Mouse (Mus musculus): ENCODE results near the gene Magi1. TPM values are rescaled to one million over a fixed set of nuclear protein-coding genes. Genes with fewer than 3 reads are reported as not detected.

Gene Magi1
- polyA plus RNA-seq, 1 experiment from 2014 or later, result 17.1 TPM

GRCm38 (mm10) chr6:94200910-94201309, 82.8 kb downstream of the Magi1 start:
- peaks cover 27% of the 10 kb centered on the region for H3K4me1 ChIP-seq (replicated peaks)
- no peak overlapping the region for H3K4me3 ChIP-seq (replicated peaks)
- no peak overlapping the region for H3K9ac ChIP-seq (replicated peaks)
- 62% methylated on average over 3 of the region's 3 CpGs for WGBS
- no peaks in the 10 kb centered on the region for H3K27me3 ChIP-seq
- no peak for ATAC-seq (ENCODE audit: insufficient number of reproducible peaks, insufficient read depth, low FRiP score, low TSS enrichment, low read depth)
- H3K36me3 ChIP-seq, result no peaks in the 10 kb centered on the region
- no peak overlapping the region for H3K4me2 ChIP-seq
- H3K9me3 ChIP-seq, result no peaks in the 10 kb centered on the region
- H3K27ac ChIP-seq, result no peak overlapping the region

- Histone ChIP-seq H3K9ac (replicated peaks) (no peak overlapping the region), H3K27me3 (no peaks in the 10 kb centered on the region), H3K27ac (no peak overlapping the region), H3K4me2 (no peak overlapping the region), H3K4me1 (replicated peaks) (peaks cover 31% of the 10 kb centered on the region), H3K36me3 (no peaks in the 10 kb centered on the region), H3K4me3 (replicated peaks) (no peak overlapping the region), H3K9me3 (no peaks in the 10 kb centered on the region)
- no peak for ATAC-seq (ENCODE audit: insufficient number of reproducible peaks, insufficient read depth, low FRiP score, low TSS enrichment, low read depth)
- WGBS, result 94% methylated on average over 2 of the region's 2 CpGs
Observed at GRCm38 (mm10) chr6:94199696-94200095, 84.0 kb downstream of the Magi1 start.

DNA sequence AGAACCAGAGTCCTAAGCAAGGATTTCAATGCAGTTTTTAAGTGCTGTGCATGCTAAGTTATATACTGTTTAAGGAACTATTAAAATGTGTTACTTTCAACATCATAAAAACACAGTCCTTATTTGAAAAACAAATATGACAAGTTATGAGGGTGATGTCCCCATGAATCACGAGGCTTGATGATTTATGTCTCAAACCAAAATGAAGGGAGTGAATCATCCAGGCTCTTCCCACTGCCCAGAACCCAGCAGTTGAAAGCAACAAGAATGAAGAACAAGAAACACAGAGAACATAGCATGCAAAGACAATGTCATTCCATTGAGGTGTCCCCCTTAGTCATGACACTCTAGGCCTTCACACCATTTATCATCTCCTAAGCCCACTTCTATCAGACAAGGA, 85.9 kb downstream of the Magi1 start:
- no peak overlapping the region for H3K27ac ChIP-seq
- H3K4me1 ChIP-seq (replicated peaks), result peaks cover 13% of the 10 kb centered on the region
- H3K9me3 ChIP-seq, result no peaks in the 10 kb centered on the region
- WGBS, result 75% methylated on average over 1 of the region's 1 CpGs
- no peak overlapping the region for H3K4me2 ChIP-seq
- H3K9ac ChIP-seq (replicated peaks), result no peak overlapping the region
- no peak overlapping the region for H3K4me3 ChIP-seq (replicated peaks)
- H3K36me3 ChIP-seq, result no peaks in the 10 kb centered on the region
- no peaks in the 10 kb centered on the region for H3K27me3 ChIP-seq
- ATAC-seq (ENCODE audit: insufficient number of reproducible peaks, insufficient read depth, low FRiP score, low TSS enrichment, low read depth), result no peak

DNA sequence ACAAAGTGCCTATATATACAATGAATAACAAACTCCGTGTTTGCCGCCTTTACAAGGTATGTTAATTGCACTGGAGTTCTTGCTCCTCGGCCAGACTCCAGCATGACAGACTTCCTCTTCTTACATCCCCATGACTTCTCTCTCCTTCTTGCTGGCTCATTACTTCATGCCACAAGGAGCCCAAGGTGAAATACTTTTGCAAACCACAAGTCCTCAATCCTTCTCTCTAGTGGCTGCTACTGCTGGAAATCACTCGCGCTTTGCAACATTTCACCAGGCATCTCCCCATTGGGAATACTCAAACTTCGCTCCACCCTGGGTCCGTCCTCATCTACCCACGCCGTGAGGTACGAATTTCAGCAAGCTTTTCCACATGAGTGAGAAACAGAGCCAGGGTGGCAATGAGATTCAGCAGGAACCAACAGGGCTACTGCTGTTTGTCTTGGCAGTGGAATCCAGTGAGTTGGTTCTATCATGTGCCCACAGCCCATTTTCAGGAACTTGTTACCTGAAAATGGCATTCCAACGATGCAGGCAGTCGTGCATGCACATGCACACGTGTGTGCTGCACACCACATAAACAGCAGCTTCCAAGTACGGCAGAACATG, 88.3 kb downstream of the Magi1 start:
- Histone ChIP-seq H3K4me2 (no peak overlapping the region), H3K9ac (replicated peaks) (no peak overlapping the region), H3K4me3 (replicated peaks) (no peak overlapping the region), H3K27ac (no peak overlapping the region), H3K27me3 (no peaks in the 10 kb centered on the region), H3K36me3 (no peaks in the 10 kb centered on the region), H3K4me1 (replicated peaks) (peaks cover 18% of the 10 kb centered on the region), H3K9me3 (no peaks in the 10 kb centered on the region)
- 70% methylated on average over 14 of the region's 14 CpGs for WGBS
- ATAC-seq (ENCODE audit: insufficient number of reproducible peaks, insufficient read depth, low FRiP score, low TSS enrichment, low read depth), result no peak

DNA sequence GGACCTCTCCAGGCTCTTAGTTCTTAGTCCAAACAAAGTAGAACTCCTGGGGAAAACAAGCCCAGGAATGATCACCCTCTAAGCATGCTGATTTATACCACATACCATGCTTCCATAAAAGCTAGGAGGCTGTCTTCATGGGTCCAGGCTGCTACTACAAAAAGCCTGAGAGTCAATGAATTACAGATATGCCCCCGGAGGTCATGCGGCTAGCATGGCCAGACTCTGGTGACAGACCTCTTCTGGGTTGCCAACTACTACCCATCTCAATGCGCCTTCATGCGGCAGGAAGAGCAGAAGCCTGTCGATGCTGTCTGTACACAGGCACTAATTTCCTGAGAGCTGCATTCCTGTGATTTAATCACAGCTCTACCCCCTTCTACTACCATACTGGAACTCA, 92.9 kb downstream of the Magi1 start:
- Histone ChIP-seq H3K9me3 (no peaks in the 10 kb centered on the region), H3K27ac (no peak overlapping the region), H3K36me3 (no peaks in the 10 kb centered on the region), H3K4me1 (replicated peaks) (peaks cover 48% of the 10 kb centered on the region), H3K9ac (replicated peaks) (no peak overlapping the region), H3K27me3 (no peaks in the 10 kb centered on the region), H3K4me3 (replicated peaks) (no peak overlapping the region), H3K4me2 (no peak overlapping the region)
- 74% methylated on average over 5 of the region's 5 CpGs for WGBS
- no peak for ATAC-seq (ENCODE audit: insufficient number of reproducible peaks, insufficient read depth, low FRiP score, low TSS enrichment, low read depth)

DNA sequence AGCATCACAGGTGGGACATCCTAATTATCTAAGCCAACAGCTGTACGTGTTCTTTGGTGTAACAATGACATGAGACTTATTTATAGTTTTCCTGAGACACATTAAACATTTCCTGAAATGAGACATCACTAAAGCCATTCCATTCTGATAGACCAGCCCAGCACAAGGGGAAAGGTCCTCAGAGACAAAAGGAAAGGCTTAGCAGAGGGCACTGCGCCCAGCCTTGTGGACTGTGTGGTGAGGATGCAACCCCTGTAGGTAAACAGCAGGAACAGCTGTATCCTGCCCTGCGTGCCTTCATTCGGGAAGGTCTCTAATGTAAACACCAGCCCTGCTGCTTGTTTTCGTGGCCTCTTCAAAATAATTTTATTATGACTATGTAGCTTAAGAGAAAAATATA, 94.3 kb downstream of the Magi1 start:
- WGBS, result 59% methylated on average over 5 of the region's 5 CpGs
- H3K27ac ChIP-seq, result no peak overlapping the region
- H3K4me3 ChIP-seq (replicated peaks), result no peak overlapping the region
- peaks cover 41% of the 10 kb centered on the region for H3K4me1 ChIP-seq (replicated peaks)
- no peaks in the 10 kb centered on the region for H3K9me3 ChIP-seq
- H3K9ac ChIP-seq (replicated peaks), result no peak overlapping the region
- H3K27me3 ChIP-seq, result no peaks in the 10 kb centered on the region
- H3K36me3 ChIP-seq, result no peaks in the 10 kb centered on the region
- no peak overlapping the region for H3K4me2 ChIP-seq
- ATAC-seq (ENCODE audit: insufficient number of reproducible peaks, insufficient read depth, low FRiP score, low TSS enrichment, low read depth), result no peak

- Histone ChIP-seq H3K9me3 (no peaks in the 10 kb centered on the region), H3K36me3 (no peaks in the 10 kb centered on the region), H3K4me3 (replicated peaks) (no peak overlapping the region), H3K27me3 (no peaks in the 10 kb centered on the region), H3K4me1 (replicated peaks) (peaks cover 67% of the 10 kb centered on the region), H3K4me2 (no peak overlapping the region), H3K27ac (no peak overlapping the region), H3K9ac (replicated peaks) (no peak overlapping the region)
- WGBS, result 60% methylated on average over 7 of the region's 7 CpGs
- no peak for ATAC-seq (ENCODE audit: insufficient number of reproducible peaks, insufficient read depth, low FRiP score, low TSS enrichment, low read depth)
Observed at GRCm38 (mm10) chr6:94186628-94187319, 96.9 kb downstream of the Magi1 start.

- Histone ChIP-seq H3K4me1 (replicated peaks) (peaks cover 53% of the 10 kb centered on the region), H3K4me3 (replicated peaks) (no peak overlapping the region), H3K4me2 (no peak overlapping the region), H3K9ac (replicated peaks) (no peak overlapping the region), H3K27me3 (no peaks in the 10 kb centered on the region), H3K27ac (peak overlapping the region; percentile 19; the same call in 1 of the 2 replicates), H3K9me3 (no peaks in the 10 kb centered on the region), H3K36me3 (no peaks in the 10 kb centered on the region)
- 63% methylated on average over 4 of the region's 4 CpGs for WGBS
- no peak for ATAC-seq (ENCODE audit: insufficient number of reproducible peaks, insufficient read depth, low FRiP score, low TSS enrichment, low read depth)
Observed at GRCm38 (mm10) chr6:94184268-94184667, 99.4 kb downstream of the Magi1 start.

GRCm38 (mm10) chr6:94183354-94183851, 100.3 kb downstream of the Magi1 start:
- H3K4me1 ChIP-seq (replicated peaks), result peaks cover 50% of the 10 kb centered on the region
- no peaks in the 10 kb centered on the region for H3K9me3 ChIP-seq
- peak overlapping the region; percentile 19; the same call in 1 of the 2 replicates for H3K27ac ChIP-seq
- no peaks in the 10 kb centered on the region for H3K36me3 ChIP-seq
- no peak for ATAC-seq (ENCODE audit: insufficient number of reproducible peaks, insufficient read depth, low FRiP score, low TSS enrichment, low read depth)
- 75% methylated on average over 14 of the region's 14 CpGs for WGBS
- no peak overlapping the region for H3K4me3 ChIP-seq (replicated peaks)
- no peaks in the 10 kb centered on the region for H3K27me3 ChIP-seq
- no peak overlapping the region for H3K9ac ChIP-seq (replicated peaks)
- no peak overlapping the region for H3K4me2 ChIP-seq

DNA sequence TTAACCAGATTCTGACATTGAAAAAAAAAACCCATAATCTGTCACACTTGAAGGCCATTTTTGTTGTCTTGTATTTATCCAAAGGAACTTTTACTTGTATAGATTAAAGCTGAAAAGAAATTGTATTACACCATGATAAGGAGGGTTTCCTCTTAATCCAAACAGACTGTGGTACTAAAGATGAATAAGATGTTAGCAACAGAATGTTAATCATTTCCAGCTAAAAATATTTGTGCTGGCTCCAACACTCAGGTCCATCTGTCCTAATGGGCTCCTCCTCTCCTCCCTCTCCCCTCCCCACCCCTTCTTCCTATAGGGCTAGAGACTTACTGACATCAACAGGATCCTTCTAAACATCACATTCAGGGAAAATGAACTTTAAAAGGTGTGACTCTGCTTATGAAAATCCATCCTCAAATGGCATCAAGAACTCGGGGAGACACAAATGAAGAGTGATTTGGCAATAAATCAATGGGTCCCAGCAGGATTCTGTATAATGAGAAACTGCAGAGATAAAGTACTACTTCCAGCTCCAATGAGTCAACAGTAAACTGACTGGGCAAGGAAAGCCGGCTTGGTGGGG, 102.0 kb downstream of the Magi1 start:
- H3K4me2 ChIP-seq, result no peak overlapping the region
- H3K27ac ChIP-seq, result peak overlapping the region; percentile 18; the same call in 1 of the 2 replicates
- peaks cover 53% of the 10 kb centered on the region for H3K4me1 ChIP-seq (replicated peaks)
- H3K9ac ChIP-seq (replicated peaks), result no peak overlapping the region
- H3K9me3 ChIP-seq, result no peaks in the 10 kb centered on the region
- no peaks in the 10 kb centered on the region for H3K36me3 ChIP-seq
- no peak for ATAC-seq (ENCODE audit: insufficient number of reproducible peaks, insufficient read depth, low FRiP score, low TSS enrichment, low read depth)
- no peaks in the 10 kb centered on the region for H3K27me3 ChIP-seq
- H3K4me3 ChIP-seq (replicated peaks), result no peak overlapping the region
- 7% methylated on average over 2 of the region's 2 CpGs for WGBS

- H3K36me3 ChIP-seq, result no peaks in the 10 kb centered on the region
- H3K9ac ChIP-seq (replicated peaks), result no peak overlapping the region
- H3K27me3 ChIP-seq, result no peaks in the 10 kb centered on the region
- H3K4me1 ChIP-seq (replicated peaks), result peaks cover 47% of the 10 kb centered on the region
- no peaks in the 10 kb centered on the region for H3K9me3 ChIP-seq
- H3K27ac ChIP-seq, result no peak overlapping the region
- no peak overlapping the region for H3K4me2 ChIP-seq
- no peak overlapping the region for H3K4me3 ChIP-seq (replicated peaks)
- WGBS, result 93% methylated on average over 14 of the region's 14 CpGs
- ATAC-seq (ENCODE audit: insufficient number of reproducible peaks, insufficient read depth, low FRiP score, low TSS enrichment, low read depth), result no peak
Observed at GRCm38 (mm10) chr6:94180331-94181150, 103.2 kb downstream of the Magi1 start.

Data from limb, embryonic 12.5 days (tissue).